In genomic region chr15:103169612-103170315, GRCm38 (mm10) we compare ENCODE assay signal across 8 mouse cellular contexts. TPM values are rescaled to one million over a fixed set of nuclear protein-coding genes. Genes with fewer than 3 reads are reported as not detected.
A peak's percentile ranks its signal among the peaks of the same experiment; 100 is the strongest.
DNase-seq lines count a peak whose midpoint lies in the region; ATAC-seq and TF ChIP-seq lines count a peak whose summit lies in the region.

No protein-coding gene starts in this region.

- no peak for TF ChIP-seq CTCF in ES-Bruce4 (IDR thresholded peaks at IDR 0.05; ENCODE audit: low read depth, low read length)

- no peak for TF ChIP-seq POLR2A in ES-Bruce4 (IDR thresholded peaks at IDR 0.05; ENCODE audit: insufficient read depth, low read length)

- 4% methylated on average over 25 of the region's 26 CpGs for WGBS in heart, embryonic 10.5 days
- WGBS in forebrain, embryonic 16.5 days = under 1% methylated on average over 26 of the region's 26 CpGs
- WGBS in midbrain, embryonic 10.5 days = 2% methylated on average over 26 of the region's 26 CpGs

- H3K27me3 ChIP-seq in heart, embryonic 10.5 days (ENCODE audit: insufficient read depth, poor library complexity, severe bottlenecking) = peaks cover 96% of the 10 kb centered on the region
- no peaks in the 10 kb centered on the region for H3K27me3 ChIP-seq in ES-Bruce4 (ENCODE audit: control insufficient read depth, insufficient read depth, low read length, poor library complexity, severe bottlenecking)
- H3K27me3 ChIP-seq in forebrain, embryonic 16.5 days (replicated peaks; ENCODE audit: control insufficient read depth, insufficient read depth, low read length) = peaks cover 90% of the 10 kb centered on the region
- peaks cover 97% of the 10 kb centered on the region for H3K27me3 ChIP-seq in midbrain, embryonic 10.5 days (ENCODE audit: low read depth, poor library complexity, severe bottlenecking)

- ATAC-seq in forebrain, embryonic 16.5 days = no peak

- peak overlapping the region; percentile 95 for H3K4me2 ChIP-seq in forebrain, embryonic 16.5 days (ENCODE audit: low read length)

- H3K4me1 ChIP-seq in heart, embryonic 10.5 days = peaks cover 37% of the 10 kb centered on the region
- H3K4me1 ChIP-seq in ES-Bruce4 (ENCODE audit: control insufficient read depth, insufficient read depth, low read length) = peaks cover 7% of the 10 kb centered on the region
- H3K4me1 ChIP-seq in forebrain, embryonic 16.5 days (replicated peaks; ENCODE audit: control insufficient read depth, insufficient read depth, low read length) = peaks cover 24% of the 10 kb centered on the region
- H3K4me1 ChIP-seq in midbrain, embryonic 10.5 days = peaks cover 59% of the 10 kb centered on the region

- no peaks in the 10 kb centered on the region for H3K36me3 ChIP-seq in heart, embryonic 10.5 days
- H3K36me3 ChIP-seq in ES-Bruce4 (ENCODE audit: control insufficient read depth, insufficient read depth, low read length, poor library complexity, severe bottlenecking) = no peaks in the 10 kb centered on the region
- H3K36me3 ChIP-seq in forebrain, embryonic 16.5 days (ENCODE audit: control insufficient read depth, insufficient read depth) = no peaks in the 10 kb centered on the region
- H3K36me3 ChIP-seq in midbrain, embryonic 10.5 days = no peaks in the 10 kb centered on the region

- peak overlapping the region; percentile 65 for H3K4me3 ChIP-seq in heart, embryonic 10.5 days
- peak overlapping the region; percentile 40 for H3K4me3 ChIP-seq in ES-Bruce4 (ENCODE audit: low read depth, low read length)
- peak overlapping the region; percentile 54 for H3K4me3 ChIP-seq in forebrain, embryonic 16.5 days (replicated peaks; ENCODE audit: low read length)
- peak overlapping the region; percentile 65 for H3K4me3 ChIP-seq in midbrain, embryonic 10.5 days

- TF ChIP-seq EP300 in ES-Bruce4 (IDR thresholded peaks at IDR 0.05; ENCODE audit: insufficient read depth, low read depth, low read length) = peak; percentile 17; the same call in 1 of the 2 replicates

- DNase-seq in heart, embryonic 10.5 days (ENCODE audit: low spot score) = no peak
- no peak for DNase-seq in heart, adult 8-10 months (ENCODE audit: low spot score)
- DNase-seq in midbrain, embryonic 10.5 days (ENCODE audit: low spot score) = peak; percentile 70
- no peak for DNase-seq in right cerebral cortex, postnatal 14 days
- no peak for DNase-seq in layer of hippocampus, postnatal 14 days (ENCODE audit: low spot score in 2 of 2)
- DNase-seq in adrenal gland, adult 18-20 months (ENCODE audit: low spot score in 2 of 2) = no peak

- no peaks in the 10 kb centered on the region for H3K9me3 ChIP-seq in heart, embryonic 10.5 days
- no peaks in the 10 kb centered on the region for H3K9me3 ChIP-seq in ES-Bruce4 (replicated peaks; ENCODE audit: control insufficient read depth, insufficient read depth, low read length, poor library complexity, severe bottlenecking)
- no peaks in the 10 kb centered on the region for H3K9me3 ChIP-seq in forebrain, embryonic 16.5 days (ENCODE audit: control insufficient read depth, low read length)
- H3K9me3 ChIP-seq in midbrain, embryonic 10.5 days (replicated peaks) = no peaks in the 10 kb centered on the region

- H3K27ac ChIP-seq in heart, embryonic 10.5 days = peak overlapping the region; percentile 37; the same call in 1 of the 2 replicates
- no peak overlapping the region for H3K27ac ChIP-seq in ES-Bruce4 (ENCODE audit: insufficient read depth, low read length)
- no peak overlapping the region for H3K27ac ChIP-seq in forebrain, embryonic 16.5 days (ENCODE audit: low read length)
- H3K27ac ChIP-seq in midbrain, embryonic 10.5 days (replicated peaks) = peak overlapping the region; percentile 70

- no peak overlapping the region for H3K9ac ChIP-seq in ES-Bruce4 (ENCODE audit: low read depth, poor library complexity, severe bottlenecking)
- H3K9ac ChIP-seq in forebrain, embryonic 16.5 days (replicated peaks; ENCODE audit: low read depth, low read length) = no peak overlapping the region

RNA-seq across cellular contexts. Expression of gene Smug1, which starts 2.9 kb away (rescaled TPM):
- 16.2 and 19.5 TPM in 2 replicates for polyA plus RNA-seq in heart, embryonic 10.5 days (2016; fragmentation: Nextera tagmentation; extraction: Ambion mirVana)
- 10 to 100 TPM; 10.4 to 16.8 (median 15.2) TPM for total RNA-seq in heart, adult 8-10 months (2022)
- 13.5 and 15.3 TPM in 2 replicates for polyA plus RNA-seq in ES-Bruce4 (2011; ENCODE audit: insufficient read depth, insufficient read length, low read depth, missing spikeins)
- 28.0 and 29.2 TPM in 2 replicates for polyA plus RNA-seq in forebrain, embryonic 16.5 days (2015; fragmentation: Nextera tagmentation; extraction: Ambion mirVana)
- 24.6 and 26.4 TPM in 2 replicates for polyA plus RNA-seq in midbrain, embryonic 10.5 days (2016; fragmentation: Nextera tagmentation; extraction: Ambion mirVana)
- total RNA-seq in layer of hippocampus, postnatal 14 days (2021) = 10 to 100 TPM; 14.5 to 15.4 TPM
- 10 to 100 TPM; 12.5 to 13.2 TPM for total RNA-seq in adrenal gland, adult 18-20 months (2021)

Comparison
In these comparisons a context has a peak if more than half of its experiments do, and no peak if none do; other contexts are left out.
1. H3K27ac ChIP-seq: peak in heart, embryonic 10.5 days (single experiment) and midbrain, embryonic 10.5 days (single experiment); none in ES-Bruce4 (single experiment) and forebrain, embryonic 16.5 days (single experiment).
2. Peak in every context shown above with its lines, with median percentiles within 50 percentile points of each other: H3K4me3 ChIP-seq.